Mouse (Mus musculus) megakaryocyte-erythroid progenitor cell, adult 5 weeks (primary cell): ENCODE measurements around the gene Gm14419. TPM values are rescaled to one million over a fixed set of nuclear protein-coding genes. Genes with fewer than 3 reads are reported as not detected.

Source experiments
- polyA plus RNA-seq: library from polyadenylated mRNA; stranded (reverse); fragments of >175 nt; gene quantifications from 2 replicates; pipeline ENCODE4 v1.2.3, GENCODE M21; 2012

Gene Gm14419
- polyA plus RNA-seq = 0.03 and 0.09 TPM in 2 replicates

DNA sequence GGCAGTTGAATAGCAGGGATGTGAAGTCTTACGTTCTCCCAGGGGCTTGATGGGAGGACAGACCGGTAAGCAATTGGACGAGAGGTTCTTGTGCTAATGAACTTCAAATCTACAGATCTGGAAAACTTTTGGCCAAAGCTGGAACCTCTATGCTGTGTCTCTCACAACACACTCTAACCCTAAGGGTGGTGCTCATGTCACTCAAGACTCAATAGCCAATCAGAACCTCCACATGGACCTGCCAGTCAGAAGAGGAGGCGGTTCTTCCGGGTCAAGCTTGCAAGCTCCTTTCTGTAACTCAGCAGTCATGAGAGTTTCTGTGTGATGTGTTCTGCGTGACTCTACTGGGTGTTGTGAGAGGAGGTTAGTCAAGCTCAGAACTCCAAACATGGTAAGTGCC, at the start of gene Gm14419:
Gm14419 (plus strand) TSS at position 301 of the 400 bp plus-strand sequence.

Other genes with a start within 250 kb of the Gm14419 start
- gene Gm14295, start 202.3 kb upstream of the Gm14419 start, polyA plus RNA-seq = 0.03 and 0.05 TPM in 2 replicates
- not detected in 2 replicates for gene Gm14408, start 169.8 kb upstream of the Gm14419 start, polyA plus RNA-seq
- 0.30 and 0.35 TPM in 2 replicates for gene Gm14296, start 73.1 kb upstream of the Gm14419 start, polyA plus RNA-seq
- not detected in 2 replicates for gene Gm14401, start 73.4 kb downstream of the Gm14419 start, polyA plus RNA-seq
- gene Gm14410, start 205.5 kb downstream of the Gm14419 start, polyA plus RNA-seq = 0.93 and 3.7 TPM in 2 replicates